In the genomic region with DNA sequence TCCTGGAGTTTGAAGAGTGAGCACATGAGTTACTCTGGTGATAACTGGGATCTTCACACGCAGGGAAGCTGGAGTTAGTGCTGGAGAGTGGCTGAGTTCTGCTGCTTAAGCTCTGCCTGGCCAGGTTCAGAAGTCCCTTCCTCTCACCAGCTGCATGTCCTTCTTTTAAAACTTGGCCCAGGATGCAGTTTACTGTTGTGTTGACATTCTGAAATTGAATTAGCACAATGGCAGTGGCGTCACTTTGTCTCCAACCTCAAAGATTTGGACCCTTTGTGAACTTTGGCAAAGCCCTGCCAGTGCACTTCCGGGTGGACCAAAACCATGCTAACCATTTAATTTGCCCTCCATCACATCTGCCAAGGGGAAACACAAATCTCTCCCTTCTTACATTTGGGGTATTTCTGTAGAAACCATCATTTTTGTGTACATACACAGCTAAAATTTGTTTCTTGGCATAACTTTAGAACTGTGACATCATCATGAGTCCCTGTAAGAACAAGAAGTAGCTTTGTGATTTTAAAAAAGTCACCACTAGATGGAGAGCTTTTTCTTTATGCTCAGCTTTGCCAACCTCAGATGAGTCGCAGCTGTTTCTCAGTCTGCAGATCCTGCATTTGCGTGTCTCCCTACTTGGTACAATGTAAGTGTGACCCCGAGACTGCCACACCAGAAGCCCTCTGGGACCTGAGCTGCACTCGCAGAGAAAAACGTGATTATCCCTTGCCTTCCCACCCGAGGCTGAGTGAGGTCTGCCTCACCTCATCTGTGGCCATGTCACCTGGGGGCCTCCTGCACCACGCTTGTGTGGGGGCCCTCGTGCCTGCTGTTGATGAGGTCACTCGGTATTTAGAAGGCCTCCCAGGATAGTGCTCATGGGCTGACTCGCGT, we compare ENCODE assay signal across 8 mouse cellular contexts. TPM values are rescaled to one million over a fixed set of nuclear protein-coding genes. Genes with fewer than 3 reads are reported as not detected.
DNase-seq lines count a peak whose midpoint lies in the region; ATAC-seq and TF ChIP-seq lines count a peak whose summit lies in the region.

No protein-coding gene starts in this region.

- peak; percentile 56 for ATAC-seq in hindbrain, embryonic 12.5 days (ENCODE audit: low FRiP score)
- peak; percentile 66 for ATAC-seq in lung, postnatal 0 days
- peak; percentile 27; the same call in 1 of the 2 replicates for ATAC-seq in stomach, embryonic 15.5 days (ENCODE audit: insufficient read depth, low FRiP score, low read depth)

- peak; percentile 70 for TF ChIP-seq EP300 in lung, postnatal 0 days (IDR thresholded peaks at IDR 0.05)

- peaks cover 51% of the 10 kb centered on the region for H3K36me3 ChIP-seq in hindbrain, embryonic 12.5 days
- peaks cover 30% of the 10 kb centered on the region for H3K36me3 ChIP-seq in lung, postnatal 0 days (ENCODE audit: insufficient read depth, low read length)
- peaks cover 21% of the 10 kb centered on the region for H3K36me3 ChIP-seq in stomach, embryonic 15.5 days

- H3K9ac ChIP-seq in hindbrain, embryonic 12.5 days, result no peak overlapping the region
- no peak overlapping the region for H3K9ac ChIP-seq in lung, postnatal 0 days (replicated peaks; ENCODE audit: low read depth)
- H3K9ac ChIP-seq in stomach, embryonic 15.5 days, result no peak overlapping the region

- H3K4me2 ChIP-seq in hindbrain, embryonic 12.5 days (replicated peaks), result no peak overlapping the region
- H3K4me2 ChIP-seq in lung, postnatal 0 days (replicated peaks; ENCODE audit: low read depth, low read length), result no peak overlapping the region
- no peak overlapping the region for H3K4me2 ChIP-seq in stomach, embryonic 15.5 days

- 40% methylated on average over 14 of the region's 14 CpGs for WGBS in cerebellum, adult 2 months
- 57% methylated on average over 14 of the region's 14 CpGs for whole genome bisulfite sequencing in hindbrain, embryonic 12.5 days
- 49% methylated on average over 14 of the region's 14 CpGs for WGBS in lung, postnatal 0 days
- WGBS in stomach, embryonic 15.5 days, result 52% methylated on average over 14 of the region's 14 CpGs

- H3K27me3 ChIP-seq in cerebellum, adult 2 months (ENCODE audit: control insufficient read depth, insufficient read depth, low read length), result no peaks in the 10 kb centered on the region
- no peaks in the 10 kb centered on the region for H3K27me3 ChIP-seq in hindbrain, embryonic 12.5 days
- H3K27me3 ChIP-seq in lung, postnatal 0 days (replicated peaks; ENCODE audit: insufficient read depth, low read length), result no peaks in the 10 kb centered on the region
- H3K27me3 ChIP-seq in stomach, embryonic 15.5 days (replicated peaks), result no peaks in the 10 kb centered on the region

- peaks cover 3% of the 10 kb centered on the region; the same call in 1 of the 2 replicates for H3K4me1 ChIP-seq in cerebellum, adult 2 months (ENCODE audit: control insufficient read depth, insufficient read depth, low read length)
- no peaks in the 10 kb centered on the region for H3K4me1 ChIP-seq in hindbrain, embryonic 12.5 days
- H3K4me1 ChIP-seq in lung, postnatal 0 days (ENCODE audit: insufficient read depth, low read depth, low read length), result no peaks in the 10 kb centered on the region
- H3K4me1 ChIP-seq in stomach, embryonic 15.5 days, result peaks cover 3% of the 10 kb centered on the region; the same call in 1 of the 2 replicates

- TF ChIP-seq POLR2A in cerebellum, adult 2 months (IDR thresholded peaks at IDR 0.05; ENCODE audit: borderline replicate concordance, insufficient read depth, low read length), result no peak

- H3K9me3 ChIP-seq in hindbrain, embryonic 12.5 days (replicated peaks), result no peaks in the 10 kb centered on the region
- no peaks in the 10 kb centered on the region for H3K9me3 ChIP-seq in lung, postnatal 0 days (ENCODE audit: low read length)
- H3K9me3 ChIP-seq in stomach, embryonic 15.5 days, result no peaks in the 10 kb centered on the region

- H3K4me3 ChIP-seq in cerebellum, adult 2 months (replicated peaks; ENCODE audit: insufficient read depth, low read depth, low read length), result no peak overlapping the region
- no peak overlapping the region for H3K4me3 ChIP-seq in hindbrain, embryonic 12.5 days
- no peak overlapping the region for H3K4me3 ChIP-seq in lung, postnatal 0 days (ENCODE audit: low read depth, low read length)
- no peak overlapping the region for H3K4me3 ChIP-seq in stomach, embryonic 15.5 days (replicated peaks)

- TF ChIP-seq CTCF in cerebellum, adult 2 months (IDR thresholded peaks at IDR 0.05; ENCODE audit: borderline replicate concordance, insufficient read depth, low read depth, low read length), result 0 out of 2 replicates have a peak, but pooled peaks have one; percentile 7
- peak; percentile 73 for TF ChIP-seq CTCF in lung, postnatal 0 days (IDR thresholded peaks at IDR 0.05)

- H3K27ac ChIP-seq in cerebellum, adult 2 months (ENCODE audit: insufficient read depth, low read length), result 0 out of 2 replicates have a peak overlapping the region, but pooled peaks have one; percentile 38
- H3K27ac ChIP-seq in hindbrain, embryonic 12.5 days, result peak overlapping the region; percentile 44; the same call in 1 of the 2 replicates
- H3K27ac ChIP-seq in lung, postnatal 0 days (ENCODE audit: low read length), result peak overlapping the region; percentile 69
- H3K27ac ChIP-seq in stomach, embryonic 15.5 days, result peak overlapping the region; percentile 28; the same call in 1 of the 2 replicates

- DNase-seq in cerebellum, adult 2 months, result peak in 1 of 2 experiments; percentile 23
- DNase-seq in cerebellum, adult 9-11 months, result no peak
- DNase-seq in 416B (ENCODE audit: low read depth), result peak; percentile 80
- DNase-seq in embryo, embryonic 11 days, result peak; percentile 77
- DNase-seq in lung, postnatal 0 days (ENCODE audit: low spot score), result peak; percentile 93
- DNase-seq in B cell, adult 2 months, result no peak

RNA-seq across cellular contexts. Expression of a gene that starts 21.1 kb away (rescaled TPM):
- 421 and 429 TPM in 2 replicates for polyA plus RNA-seq in cerebellum, adult 2 months (2012; rRNA removed)
- 450 and 504 TPM in 2 replicates for polyA plus RNA-seq in hindbrain, embryonic 12.5 days (2016; fragmentation: Nextera tagmentation; extraction: Ambion mirVana)
- polyA plus RNA-seq in lung, postnatal 0 days (2015; fragmentation: Nextera tagmentation; extraction: Ambion mirVana), result 305 TPM in 2 replicates
- 291 and 297 TPM in 2 replicates for polyA plus RNA-seq in stomach, embryonic 15.5 days (2015; fragmentation: Nextera tagmentation; extraction: Ambion mirVana)

RNA-seq across cellular contexts. Expression of a gene that starts 51.8 kb away (rescaled TPM):
- polyA plus RNA-seq in cerebellum, adult 2 months (2012; rRNA removed), result 22.3 and 25.2 TPM in 2 replicates
- 2.7 and 4.8 TPM in 2 replicates for polyA plus RNA-seq in hindbrain, embryonic 12.5 days (2016; fragmentation: Nextera tagmentation; extraction: Ambion mirVana)
- polyA plus RNA-seq in lung, postnatal 0 days (2015; fragmentation: Nextera tagmentation; extraction: Ambion mirVana), result 8.4 and 12.5 TPM in 2 replicates
- 2.3 and 3.0 TPM in 2 replicates for polyA plus RNA-seq in stomach, embryonic 15.5 days (2015; fragmentation: Nextera tagmentation; extraction: Ambion mirVana)

RNA-seq across cellular contexts. Expression of a gene that starts 58.5 kb away (rescaled TPM):
- 20.4 and 23.1 TPM in 2 replicates for polyA plus RNA-seq in cerebellum, adult 2 months (2012; rRNA removed)
- 25.1 and 27.5 TPM in 2 replicates for polyA plus RNA-seq in hindbrain, embryonic 12.5 days (2016; fragmentation: Nextera tagmentation; extraction: Ambion mirVana)
- polyA plus RNA-seq in lung, postnatal 0 days (2015; fragmentation: Nextera tagmentation; extraction: Ambion mirVana), result 51.4 and 65.1 TPM in 2 replicates
- 36.4 and 37.5 TPM in 2 replicates for polyA plus RNA-seq in stomach, embryonic 15.5 days (2015; fragmentation: Nextera tagmentation; extraction: Ambion mirVana)

Comparison
In these comparisons a context has a peak if more than half of its experiments do, and no peak if none do; other contexts are left out.
1. DNase-seq: peak in 416B (single experiment), embryo, embryonic 11 days (single experiment) and lung, postnatal 0 days (single experiment); none in cerebellum, adult 9-11 months (single experiment) and B cell, adult 2 months (0 of 2).
2. Peak in every context shown above with its lines, with median percentiles within 50 percentile points of each other: H3K27ac ChIP-seq and ATAC-seq.